Mouse (Mus musculus): ENCODE measurements around the gene Cavin4.
A peak's percentile ranks its signal among the peaks of the same experiment; 100 is the strongest.

Cavin4 gene

DNA sequence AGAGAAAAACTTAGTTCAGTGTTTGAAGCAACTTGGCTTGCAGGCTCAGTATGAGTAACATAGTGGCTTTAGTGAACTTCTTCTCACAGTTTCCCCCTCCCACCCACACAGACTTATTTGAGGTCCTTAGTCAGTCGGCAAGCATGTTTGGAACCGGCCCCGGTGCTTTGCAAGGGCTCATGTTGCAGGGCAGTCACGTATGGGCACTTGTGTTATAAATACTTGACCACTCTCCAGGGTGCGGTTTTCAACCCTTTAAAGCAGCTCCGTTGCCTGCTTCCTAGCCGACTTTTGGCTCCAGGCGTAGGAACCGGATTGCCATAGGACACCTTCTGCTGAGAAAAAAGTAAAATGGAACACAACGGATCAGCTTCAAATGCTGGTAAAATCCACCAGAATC lies at the start of gene Cavin4:
Gene Cavin4 (plus strand): TSS at position 244 of the 400 bp plus-strand sequence.
- peak; percentile 9 for DNase-seq (ENCODE audit: extremely low read depth, insufficient read length, low spot score)

DNA sequence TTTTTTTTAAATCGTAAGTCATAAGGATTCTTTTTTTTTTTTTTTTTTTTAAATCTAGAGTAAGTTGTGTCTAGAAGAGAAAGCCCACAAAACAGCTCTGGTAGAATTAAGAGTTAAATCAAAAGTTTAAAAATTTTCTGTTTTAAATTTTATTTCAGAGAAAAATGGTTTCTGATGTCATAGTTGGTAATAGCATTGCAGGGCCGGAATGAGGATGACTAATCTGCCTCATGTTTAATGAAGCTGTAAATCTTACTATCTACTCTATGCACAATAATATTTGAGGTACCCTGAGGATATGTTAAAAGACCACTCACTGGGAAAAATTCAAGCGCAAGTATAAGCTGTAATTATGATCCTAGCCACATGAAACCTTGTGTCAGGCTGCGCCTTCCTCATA lies 47.8 kb upstream of the Cavin4 start:
- no peak for DNase-seq (ENCODE audit: extremely low read depth, insufficient read length, low spot score)

DNA sequence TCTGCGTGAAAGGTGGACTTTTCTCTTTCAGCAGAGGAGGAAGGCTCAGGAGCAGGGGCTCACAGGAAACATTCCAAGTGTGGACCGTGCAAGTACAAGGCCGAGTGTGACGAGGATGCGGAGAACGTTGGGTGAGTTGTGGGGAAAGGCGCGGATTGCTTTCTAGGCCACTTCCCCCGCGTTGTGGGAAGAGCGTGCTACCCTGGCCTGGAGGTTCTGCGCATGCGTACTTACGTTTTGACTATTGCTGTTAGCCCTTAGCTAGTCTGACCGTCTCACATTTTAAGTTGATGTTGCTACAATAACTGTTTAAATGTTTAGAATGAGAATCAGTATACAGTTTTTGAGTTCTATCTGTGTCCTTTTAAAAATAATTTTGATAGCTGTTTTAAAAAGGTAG lies 46.1 kb upstream of the Cavin4 start:
- DNase-seq (ENCODE audit: extremely low read depth, insufficient read length, low spot score): no peak

DNA sequence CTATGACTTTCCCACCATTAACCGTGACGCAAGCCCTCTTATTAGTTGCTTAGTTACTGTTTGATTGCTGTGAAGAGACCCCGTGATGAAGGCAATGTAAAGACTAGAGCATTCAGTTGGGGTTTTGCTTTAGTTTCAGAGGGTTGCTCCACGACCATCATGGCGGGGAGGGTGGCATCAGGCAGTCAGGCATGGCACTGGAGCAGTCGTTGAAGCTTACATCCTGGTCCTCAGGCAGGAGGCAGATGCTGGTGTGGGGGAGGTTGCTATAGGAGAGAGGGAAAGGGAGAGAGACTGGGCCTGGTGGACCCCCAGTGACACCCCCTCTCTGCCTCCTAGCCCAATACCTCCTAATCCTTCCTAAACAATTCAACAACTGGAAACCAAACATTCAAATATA lies 43.2 kb upstream of the Cavin4 start:
- DNase-seq (ENCODE audit: extremely low read depth, insufficient read length, low spot score): no peak

DNA sequence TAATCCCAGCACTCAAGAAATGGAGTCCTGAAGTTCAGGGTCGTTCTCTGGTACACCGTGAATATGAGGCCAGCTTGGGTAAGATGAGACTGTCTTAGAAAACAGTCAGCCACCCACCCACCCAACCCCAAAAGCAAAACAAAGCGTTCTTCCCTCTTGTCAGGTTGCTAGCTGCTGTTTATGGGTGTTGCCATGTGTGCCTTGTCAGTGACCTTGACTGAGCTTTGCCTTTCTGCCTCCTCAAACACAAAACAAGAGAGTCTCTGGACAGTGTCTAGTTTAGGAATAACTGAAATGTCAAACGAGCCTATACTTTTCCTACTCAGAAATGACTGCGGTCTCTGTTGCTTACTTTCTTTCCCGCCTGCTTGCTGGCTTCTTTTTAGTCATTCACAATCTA lies 41.1 kb upstream of the Cavin4 start:
- DNase-seq (ENCODE audit: extremely low read depth, insufficient read length, low spot score): no peak

DNA sequence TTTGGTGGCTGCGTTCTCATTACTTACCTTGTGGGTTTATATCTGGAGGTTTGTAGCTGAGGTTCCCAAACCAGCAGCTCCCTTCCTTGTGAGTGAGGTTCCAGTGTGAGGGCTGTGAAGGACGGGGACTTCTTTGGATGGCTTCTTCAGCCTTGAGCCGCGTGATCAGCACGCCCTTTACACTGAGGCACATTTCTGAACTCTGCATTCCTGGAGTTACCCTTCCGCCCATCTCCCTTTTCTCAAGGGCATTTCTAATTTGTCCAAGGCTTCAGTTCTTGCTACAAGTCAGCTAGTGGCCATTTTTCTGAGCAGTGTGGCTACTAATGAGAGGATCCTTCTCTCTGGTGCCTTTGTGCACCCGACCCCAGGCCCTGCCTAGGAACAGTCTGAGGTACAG lies 40.4 kb upstream of the Cavin4 start:
- DNase-seq (ENCODE audit: extremely low read depth, insufficient read length, low spot score): no peak

DNA sequence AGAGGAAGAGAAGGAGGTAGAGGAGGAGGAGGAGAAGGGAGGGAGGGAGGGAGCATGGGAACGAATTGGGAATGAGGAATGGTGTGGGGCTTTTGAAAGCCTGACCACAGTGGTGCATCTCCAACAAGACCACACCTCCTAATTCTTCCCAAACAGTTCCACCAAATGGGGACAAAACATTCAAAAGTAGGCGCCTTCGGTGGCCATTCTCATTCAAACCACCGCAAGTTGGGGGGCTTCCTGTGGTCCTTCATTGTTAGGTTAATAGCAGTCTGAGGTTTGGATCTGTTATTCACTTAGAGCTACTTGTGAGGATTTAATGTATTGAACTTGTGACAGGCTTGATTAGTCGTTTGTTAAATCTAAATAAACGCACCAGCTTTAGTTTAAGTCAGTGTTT lies 38.4 kb upstream of the Cavin4 start:
- DNase-seq (ENCODE audit: extremely low read depth, insufficient read length, low spot score): no peak

DNA sequence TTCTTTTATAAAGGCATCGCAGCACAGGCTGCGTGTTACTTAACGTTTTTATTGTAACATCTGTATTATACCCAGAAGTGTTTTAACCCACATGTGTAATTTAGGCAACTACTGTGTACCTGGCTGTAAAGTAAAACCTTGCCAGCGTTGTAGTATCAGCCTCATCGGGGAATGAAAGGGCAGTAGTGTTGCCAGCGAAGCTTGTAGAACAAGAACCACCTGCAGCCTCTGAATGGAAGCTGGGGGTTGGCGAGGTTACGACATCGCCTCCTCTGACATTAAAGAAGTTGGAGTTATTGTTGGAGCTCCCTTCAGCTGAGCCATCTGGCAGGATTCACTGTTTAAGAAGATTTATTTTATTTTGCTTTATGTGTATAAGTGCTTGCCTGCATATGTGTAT lies 37.5 kb upstream of the Cavin4 start:
- DNase-seq (ENCODE audit: extremely low read depth, insufficient read length, low spot score): no peak

DNA sequence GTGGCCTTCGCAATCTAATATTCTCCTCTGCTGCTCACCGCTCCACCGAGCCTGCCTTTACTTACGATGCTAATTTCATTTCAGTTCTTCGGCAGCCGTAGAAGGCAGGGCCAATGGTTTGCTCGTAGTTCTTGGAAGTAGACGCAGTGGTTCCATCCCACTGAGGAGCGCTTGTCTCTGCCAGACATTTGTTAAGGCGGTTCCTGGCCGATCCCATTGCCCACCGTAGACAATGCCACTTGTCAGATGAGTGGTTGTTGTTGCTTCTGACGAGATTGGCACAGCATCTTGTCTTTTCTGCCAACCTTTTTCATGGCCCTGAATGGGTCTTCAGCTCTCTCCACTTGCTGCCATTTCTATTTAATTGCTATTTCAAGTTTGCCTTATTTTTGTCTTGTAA lies 33.9 kb upstream of the Cavin4 start:
- no peak for DNase-seq (ENCODE audit: extremely low read depth, insufficient read length, low spot score)

DNA sequence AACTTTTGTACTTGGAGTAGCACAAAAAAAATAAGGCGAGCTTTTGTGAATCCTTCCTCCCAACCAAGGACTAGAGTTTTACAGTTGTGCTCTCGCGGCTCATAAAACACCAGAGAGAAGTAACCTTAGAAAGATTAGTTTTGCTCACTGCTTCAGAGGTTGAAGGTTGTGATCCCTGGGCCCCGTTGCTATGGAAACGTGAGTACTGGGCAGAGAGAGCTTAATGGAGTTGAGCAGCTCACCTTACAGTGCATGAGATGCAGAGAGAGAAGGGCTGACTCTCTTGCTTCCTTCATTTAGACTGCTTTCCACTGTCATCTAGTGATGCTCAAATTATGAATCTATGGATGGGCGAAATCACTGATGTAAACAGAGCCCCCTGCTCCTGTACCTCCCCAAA lies 29.8 kb upstream of the Cavin4 start:
- DNase-seq (ENCODE audit: extremely low read depth, insufficient read length, low spot score): no peak

DNA sequence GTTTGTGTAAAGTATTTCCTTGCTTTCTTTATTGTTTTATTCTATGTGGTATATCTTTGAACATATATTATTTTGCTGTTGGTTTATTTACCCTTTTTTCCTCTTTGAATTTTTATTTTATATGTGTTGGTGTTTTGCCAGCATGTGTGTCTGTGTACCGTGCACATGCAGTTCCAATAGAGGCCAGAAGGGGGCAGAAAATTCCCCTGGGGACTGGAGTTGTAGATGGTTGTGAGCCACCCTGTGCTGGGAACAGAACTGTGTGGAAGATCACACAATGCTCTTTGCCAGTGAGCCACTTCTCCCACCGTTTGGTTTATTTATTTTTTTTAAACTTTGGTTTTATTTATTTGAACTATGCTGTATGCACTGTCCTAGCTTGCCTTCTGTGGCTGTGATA lies 29.3 kb upstream of the Cavin4 start:
- DNase-seq (ENCODE audit: extremely low read depth, insufficient read length, low spot score): no peak

DNA sequence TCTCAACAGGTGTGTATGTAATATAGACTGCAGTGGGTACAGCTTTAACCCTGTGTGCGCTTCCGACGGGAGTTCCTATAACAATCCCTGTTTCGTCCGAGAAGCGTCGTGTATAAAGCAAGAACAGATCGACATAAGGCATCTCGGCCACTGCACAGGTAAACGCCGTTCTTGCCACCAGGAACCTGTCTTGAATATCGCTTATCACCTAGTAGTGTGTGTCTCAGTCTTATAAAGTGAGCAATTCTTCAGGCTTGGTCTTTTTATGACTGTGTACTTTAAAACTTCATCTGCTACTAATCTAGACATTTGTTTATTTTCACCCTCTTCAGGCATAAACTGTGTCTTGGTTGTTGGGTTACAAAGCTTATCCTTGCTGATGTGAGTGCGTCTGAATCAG lies 26.5 kb upstream of the Cavin4 start:
- DNase-seq (ENCODE audit: extremely low read depth, insufficient read length, low spot score): no peak

DNA sequence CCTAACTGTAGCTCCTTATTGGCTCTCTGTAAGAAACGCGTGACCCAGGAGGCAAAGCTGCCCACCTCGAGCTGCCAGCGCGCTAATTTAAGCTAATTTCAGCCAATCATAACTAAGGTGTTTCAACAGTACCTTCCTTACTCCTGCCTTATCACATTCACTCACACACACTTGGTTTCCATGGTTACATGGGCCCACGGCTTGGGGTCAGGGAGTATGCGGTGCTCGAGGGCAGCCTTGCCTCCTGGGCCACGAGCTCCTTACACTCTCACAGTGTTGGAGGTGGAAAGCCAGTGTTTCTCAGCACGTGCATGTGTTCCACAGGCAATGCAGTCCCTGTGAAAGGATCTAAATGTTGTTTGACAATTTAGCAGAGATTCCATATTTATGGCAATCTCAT lies 25.2 kb upstream of the Cavin4 start:
- no peak for DNase-seq (ENCODE audit: extremely low read depth, insufficient read length, low spot score)

DNA sequence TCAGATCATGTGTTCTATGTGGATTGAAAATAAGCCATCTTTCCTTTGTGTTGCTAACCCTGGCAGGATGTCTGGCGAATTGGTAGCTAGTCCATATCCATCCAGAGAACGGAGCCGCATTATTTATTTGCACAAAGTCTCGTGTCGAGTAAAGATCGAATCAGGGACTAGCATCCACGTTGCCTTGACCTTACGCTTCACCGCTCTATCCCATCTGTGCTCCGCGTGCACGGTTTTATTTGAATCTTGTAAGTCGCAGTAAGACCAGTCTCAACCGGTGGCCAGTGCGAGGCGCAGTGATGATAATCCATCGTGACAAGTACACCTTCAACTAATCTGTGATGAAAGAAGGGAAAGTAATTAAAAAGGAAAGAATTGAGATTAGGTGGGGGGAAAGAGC lies 23.8 kb upstream of the Cavin4 start:
- DNase-seq (ENCODE audit: extremely low read depth, insufficient read length, low spot score): no peak

DNA sequence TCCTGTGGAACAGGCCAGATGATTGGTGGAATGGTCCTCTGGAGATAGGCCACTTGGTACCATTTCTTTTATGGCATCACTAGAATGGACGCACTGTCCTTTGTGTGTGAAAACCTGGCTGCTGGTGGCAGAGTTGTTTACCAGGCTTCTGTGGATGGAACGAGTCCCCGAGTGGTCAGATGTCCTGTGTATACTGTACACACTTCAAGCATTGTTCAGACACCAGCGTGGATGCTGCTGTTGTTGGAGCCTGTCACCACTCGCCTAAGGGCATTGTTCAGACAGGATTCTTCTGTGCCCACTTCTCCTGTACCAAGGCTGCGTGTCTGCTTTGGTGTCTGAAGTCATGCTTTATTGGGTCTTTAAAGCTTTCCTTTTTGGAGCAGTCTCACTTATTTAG lies 19.5 kb upstream of the Cavin4 start:
- no peak for DNase-seq (ENCODE audit: extremely low read depth, insufficient read length, low spot score)

DNA sequence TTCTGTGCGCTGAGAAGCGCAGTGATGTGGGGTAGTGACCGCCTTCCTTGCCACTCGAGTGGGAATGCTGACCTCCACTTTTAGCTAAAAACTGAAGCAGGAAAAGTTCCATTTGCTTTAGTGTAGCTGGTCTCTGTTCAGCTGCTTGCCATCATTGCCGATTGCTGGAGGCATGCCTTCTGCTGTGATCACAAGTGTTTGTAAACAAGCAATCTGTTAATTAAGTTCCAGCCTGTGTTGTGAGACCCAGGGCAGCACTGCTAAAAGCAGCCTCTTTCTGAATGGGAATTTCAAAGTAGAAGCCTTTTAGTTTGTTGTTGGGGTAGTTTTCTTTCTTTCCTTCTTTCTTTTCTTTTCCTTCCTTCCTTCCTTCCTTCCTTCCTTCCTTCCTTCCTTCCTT lies 17.2 kb upstream of the Cavin4 start:
- DNase-seq (ENCODE audit: extremely low read depth, insufficient read length, low spot score): no peak

DNA sequence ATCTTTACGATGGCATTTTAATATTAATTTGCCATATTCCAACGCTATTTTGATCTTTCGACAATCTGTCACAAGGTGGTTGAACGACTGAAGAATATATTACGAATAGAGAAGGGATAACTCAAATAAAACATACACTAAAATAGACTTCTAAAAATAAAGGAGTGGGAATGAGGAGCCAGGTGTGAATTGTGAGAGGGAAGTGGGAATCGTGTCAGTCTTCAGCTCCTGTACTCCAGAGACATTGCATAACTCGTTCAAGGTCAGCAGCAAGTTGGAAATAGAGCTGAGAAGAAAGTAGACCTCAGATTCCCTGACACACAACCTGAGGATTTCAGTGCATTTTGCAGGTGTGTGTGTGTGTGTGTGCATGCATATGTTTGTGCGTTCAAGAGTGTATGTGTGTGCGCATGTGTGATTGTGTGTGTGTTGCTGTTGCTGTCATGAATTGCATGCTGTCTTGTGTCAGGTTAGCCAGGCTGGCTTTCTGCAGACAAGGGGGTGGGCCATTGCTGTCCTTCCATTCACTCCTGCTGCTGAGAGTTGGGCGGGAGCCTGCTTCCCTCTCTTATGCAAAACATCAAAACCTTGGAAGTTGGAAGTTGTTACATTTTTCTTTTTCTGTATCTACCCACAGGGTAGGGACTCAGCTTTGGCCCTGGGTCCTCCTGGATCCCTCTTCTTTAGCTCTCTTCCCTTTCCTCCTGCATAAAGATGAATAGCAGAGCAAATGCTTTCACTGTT lies 12.5 kb upstream of the Cavin4 start:
- no peak for DNase-seq (ENCODE audit: extremely low read depth, insufficient read length, low spot score)

DNA sequence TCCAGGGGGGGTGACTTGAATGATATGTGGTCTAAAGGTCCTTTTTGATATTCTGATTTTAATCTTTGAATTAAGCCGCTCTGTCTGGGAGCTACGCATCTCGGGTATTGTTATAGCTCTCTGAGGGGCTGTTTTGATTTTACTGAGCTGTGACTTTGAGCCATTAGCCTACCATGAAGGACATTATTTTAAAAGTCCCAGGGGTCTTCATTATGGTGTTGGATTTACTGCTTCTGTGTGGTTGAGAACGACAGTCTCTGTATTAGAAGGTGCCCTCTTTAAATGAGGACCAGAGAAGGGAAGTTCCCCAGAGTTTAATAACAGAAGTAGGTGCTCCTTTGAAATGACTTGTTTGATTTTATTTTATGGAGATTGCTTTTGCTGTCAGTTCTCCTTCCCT lies 9.2 kb upstream of the Cavin4 start:
- DNase-seq (ENCODE audit: extremely low read depth, insufficient read length, low spot score): no peak

DNA sequence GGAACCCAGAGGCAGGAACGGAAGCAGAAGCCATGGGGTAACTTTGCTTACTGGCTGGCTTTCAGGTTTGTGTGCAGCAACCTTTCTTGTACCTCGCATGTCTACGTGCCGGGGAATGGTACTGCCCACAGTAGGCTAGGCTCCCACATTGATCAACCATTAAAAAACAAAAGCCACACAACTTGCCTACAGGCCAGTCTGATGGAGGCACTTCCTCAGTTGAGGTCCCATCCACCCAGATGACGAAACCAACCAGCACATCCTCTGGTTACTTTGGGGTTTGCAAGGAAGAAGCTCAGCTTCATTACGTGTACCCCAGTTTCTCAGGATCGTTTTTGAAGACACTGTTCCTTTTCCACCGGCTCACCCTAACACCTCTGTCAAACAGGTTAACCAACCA lies 6.8 kb upstream of the Cavin4 start:
- no peak for DNase-seq (ENCODE audit: extremely low read depth, insufficient read length, low spot score)

DNA sequence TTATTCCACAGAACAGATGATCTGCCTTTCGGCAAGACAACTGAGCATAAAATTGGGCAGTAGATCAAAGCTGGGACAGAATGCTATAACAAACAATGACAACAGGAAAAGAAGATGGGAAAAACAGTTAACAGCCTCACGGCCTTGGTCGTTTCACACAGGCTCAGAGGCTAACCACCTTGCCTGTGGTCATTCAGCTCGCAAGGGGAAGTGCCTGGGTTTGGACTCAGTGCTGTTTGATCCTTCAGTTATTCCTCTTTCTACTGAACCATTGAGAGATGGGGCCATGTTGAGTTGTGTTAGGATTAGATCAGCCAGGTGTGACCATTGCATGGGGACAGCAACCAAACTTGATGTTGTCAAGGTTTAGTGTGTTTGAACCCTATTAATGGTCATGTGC lies 3.2 kb upstream of the Cavin4 start:
- no peak for DNase-seq (ENCODE audit: extremely low read depth, insufficient read length, low spot score)

DNA sequence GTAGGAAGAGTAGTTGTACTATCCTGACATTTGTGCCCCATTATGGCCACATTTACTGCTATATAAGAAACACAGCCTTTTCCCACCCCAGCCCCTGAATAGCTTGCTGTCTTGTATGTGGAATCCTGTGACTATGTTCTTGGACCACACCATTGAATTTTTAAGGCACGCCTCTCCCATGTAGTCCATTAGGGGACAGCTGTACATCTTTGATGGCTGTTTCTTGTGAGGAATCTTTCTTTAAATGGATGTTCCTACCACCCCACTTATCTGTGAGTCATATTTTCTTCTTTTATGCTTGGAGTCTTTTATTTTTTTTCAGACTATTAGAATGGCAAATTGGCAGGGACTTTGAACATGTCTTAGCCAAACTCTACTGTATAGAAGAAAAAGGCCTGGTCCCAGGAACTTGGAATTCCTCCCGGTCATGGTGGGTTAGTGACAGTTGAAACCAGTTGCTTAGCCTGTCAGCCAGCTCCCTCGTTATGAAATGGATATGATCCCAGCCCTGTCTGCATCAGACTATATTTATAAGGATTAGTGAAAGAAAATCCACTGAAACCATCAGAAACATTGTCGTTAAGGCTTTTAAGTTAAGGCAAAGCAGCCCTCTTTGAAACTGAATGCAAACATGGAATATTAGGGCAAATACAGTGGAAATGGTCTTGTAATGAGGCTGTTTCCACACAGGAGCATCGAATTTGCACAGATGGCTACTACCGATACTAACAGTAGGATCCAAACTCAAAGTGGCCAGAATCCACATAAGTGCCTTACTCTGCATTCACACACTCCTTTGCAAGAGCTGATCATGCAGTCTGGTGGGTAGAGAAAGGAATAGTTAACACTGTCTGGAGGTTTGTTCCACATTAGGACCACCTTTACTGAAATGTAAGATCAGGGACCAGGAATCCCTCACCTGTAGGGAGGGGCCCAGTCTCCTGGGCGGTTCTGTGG lies 2.4 kb upstream of the Cavin4 start:
- no peak for DNase-seq (ENCODE audit: extremely low read depth, insufficient read length, low spot score)

DNA sequence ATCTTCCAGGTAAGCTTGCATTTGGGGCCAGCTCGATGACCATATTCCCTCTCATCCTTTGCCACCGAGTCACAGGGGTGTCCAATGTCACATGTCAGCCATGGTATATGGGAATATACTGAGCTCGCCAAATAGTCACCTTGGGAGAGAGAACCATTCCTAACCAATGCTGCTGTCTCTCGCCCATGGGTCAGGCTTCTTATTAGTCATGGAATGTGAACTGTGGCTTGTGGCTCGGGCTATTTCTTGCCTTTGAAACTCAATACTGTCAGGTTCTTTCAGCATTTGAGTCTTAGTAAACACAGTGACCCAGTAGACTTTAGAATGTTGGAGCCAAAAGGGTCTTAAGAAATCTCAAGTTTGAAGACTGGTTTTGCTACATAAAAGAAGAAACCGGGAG lies 707 bp downstream of the Cavin4 start:
- DNase-seq (ENCODE audit: extremely low read depth, insufficient read length, low spot score): no peak
